Mouse (Mus musculus) bone marrow macrophage, adult 2 months (primary cell): Measurements from ENCODE around the gene Cnn2. TPM values are rescaled to one million over a fixed set of nuclear protein-coding genes. Genes with fewer than 3 reads are reported as not detected.
"Not testable (repeated sequence)": the region's sequence is repeated elsewhere in the genome, so short reads cannot be mapped to it uniquely, and the experiment has no call there.

ENCODE experiments used
- H3K27ac ChIP-seq: 2 replicates; pipeline ENCODE4 v1.5.1; 2012; ENCODE audit warnings: low read depth, low read length; ENCODE audit not compliant: insufficient read depth
- H3K4me1 ChIP-seq: 2 replicates; pipeline ENCODE4 v1.6.1; 2012; ENCODE audit warnings: low read length; ENCODE audit not compliant: control insufficient read depth, insufficient read depth
- H3K4me3 ChIP-seq: 2 replicates; pipeline ENCODE4 v1.5.1; 2012; ENCODE audit warnings: mild to moderate bottlenecking, low read length, moderate library complexity; ENCODE audit not compliant: insufficient read depth
- CTCF ChIP-seq: IDR thresholded peaks from 2 replicates; pipeline ENCODE4 v1.5.1; 2012; ENCODE audit warnings: low read depth, mild to moderate bottlenecking, low read length, moderate library complexity
- POLR2A ChIP-seq: IDR thresholded peaks from 2 replicates; pipeline ENCODE4 v1.6.1; 2012; ENCODE audit warnings: mild to moderate bottlenecking, low read depth, low read length, borderline replicate concordance
- polyA plus RNA-seq: library from polyadenylated mRNA; stranded (reverse); fragments of >200 nt; gene quantifications from 2 replicates; pipeline ENCODE4 v1.2.4, GENCODE M21; 2012; ENCODE audit not compliant: missing spikeins, insufficient read depth, insufficient read length

The Cnn2 gene
- polyA plus RNA-seq, 1 experiment = 41.5 TPM

DNA sequence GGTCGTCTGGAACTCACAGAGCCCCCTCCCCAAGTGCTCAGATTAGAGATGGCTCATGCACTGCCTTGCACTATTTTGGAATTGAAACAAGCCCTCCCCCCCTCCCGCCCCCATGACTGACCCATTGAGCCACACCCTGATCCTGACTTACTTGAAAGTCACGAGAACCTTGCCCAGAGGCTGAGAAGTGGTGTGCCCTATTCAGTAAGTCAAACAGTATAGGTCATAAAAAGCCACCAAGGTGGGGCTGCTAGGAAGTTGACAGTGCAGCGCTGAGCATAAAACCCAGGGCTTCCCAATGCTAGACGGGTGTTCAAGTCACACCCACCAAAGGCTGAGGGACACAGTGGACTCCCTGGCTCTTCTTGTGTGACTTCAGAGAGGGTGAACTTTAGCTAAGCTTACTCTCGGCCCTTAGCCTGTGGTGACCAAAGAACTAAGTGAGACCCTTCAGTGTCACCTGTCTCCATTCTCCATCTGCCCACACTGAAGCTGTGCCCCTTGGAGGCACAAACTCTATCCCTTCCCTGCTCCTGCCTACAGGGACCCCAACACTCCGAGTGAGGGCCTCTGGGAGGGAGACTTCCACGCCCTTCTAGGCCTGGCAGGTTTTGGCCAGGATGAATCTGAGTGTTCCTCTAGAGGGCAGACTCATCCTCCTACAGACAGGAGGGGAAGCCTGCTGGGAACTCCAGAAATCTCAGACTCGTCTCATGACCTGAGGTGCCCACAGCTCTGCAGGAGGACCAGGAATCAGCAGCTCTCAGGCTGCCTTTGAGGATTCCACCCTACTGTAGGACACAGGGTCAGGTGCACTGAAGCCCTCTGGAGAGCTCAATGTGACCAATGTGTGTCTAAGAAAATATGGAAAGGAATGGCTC lies 45.4 kb downstream of the Cnn2 start:
- no peak for TF ChIP-seq POLR2A
- 0 out of 2 replicates have a peak, but pooled peaks have one; percentile 15 for TF ChIP-seq CTCF
- peak overlapping the region; percentile 91 for H3K27ac ChIP-seq
- peak overlapping the region; percentile 7; the same call in 1 of the 2 replicates for H3K4me3 ChIP-seq
- H3K4me1 ChIP-seq = peaks cover 37% of the 10 kb centered on the region

DNA sequence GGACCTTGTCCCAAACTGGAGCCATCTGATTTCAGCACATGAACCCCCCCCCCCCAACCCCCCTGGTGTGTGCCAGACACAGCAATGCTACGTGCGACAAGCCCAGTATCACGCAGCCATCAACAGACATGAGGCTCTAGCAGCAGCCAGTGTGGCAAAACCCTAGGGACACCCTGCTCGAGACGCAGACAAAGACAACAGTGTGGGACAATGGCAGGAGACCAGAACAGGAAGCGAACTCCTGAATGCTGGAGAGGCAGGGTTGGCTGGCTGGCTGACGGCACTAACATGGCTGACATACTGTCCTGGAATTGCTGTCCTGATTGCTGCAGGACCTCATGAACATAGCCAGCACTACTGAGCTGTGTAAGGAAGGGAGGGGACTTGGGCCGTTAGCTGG lies 46.8 kb downstream of the Cnn2 start:
- TF ChIP-seq CTCF = no peak
- no peak for TF ChIP-seq POLR2A
- Histone ChIP-seq H3K27ac (no peak overlapping the region), H3K4me3 (no peak overlapping the region), H3K4me1 (peaks cover 40% of the 10 kb centered on the region)

GRCm38 (mm10) chr10:80035686-80036085 lies 47.3 kb downstream of the Cnn2 start:
- Histone ChIP-seq H3K4me3 (no peak overlapping the region), H3K27ac (no peak overlapping the region), H3K4me1 (peaks cover 40% of the 10 kb centered on the region)
- TF ChIP-seq CTCF = no peak
- TF ChIP-seq POLR2A = no peak

DNA sequence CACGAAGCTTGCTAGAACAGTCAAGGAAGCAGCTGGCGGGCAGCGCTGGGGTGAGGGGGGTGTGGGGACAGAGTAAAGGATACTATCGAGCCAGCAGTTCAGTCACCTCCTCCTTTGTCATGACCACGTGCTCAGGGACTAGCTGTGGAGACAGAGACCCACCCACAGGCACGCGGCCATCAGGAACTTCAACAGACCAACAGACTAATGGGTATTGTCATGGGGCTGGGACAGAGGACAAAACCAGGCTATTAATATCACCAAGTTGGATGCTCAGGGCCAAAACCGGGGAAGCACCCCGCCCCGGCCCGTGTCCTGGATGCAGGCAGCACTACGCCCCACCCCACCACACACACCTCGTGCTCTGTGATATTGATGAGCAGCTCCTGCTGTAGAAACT lies 48.4 kb downstream of the Cnn2 start:
- H3K4me1 ChIP-seq = peaks cover 35% of the 10 kb centered on the region
- TF ChIP-seq CTCF = no peak
- TF ChIP-seq POLR2A = no peak
- no peak overlapping the region for H3K4me3 ChIP-seq
- H3K27ac ChIP-seq = no peak overlapping the region

DNA sequence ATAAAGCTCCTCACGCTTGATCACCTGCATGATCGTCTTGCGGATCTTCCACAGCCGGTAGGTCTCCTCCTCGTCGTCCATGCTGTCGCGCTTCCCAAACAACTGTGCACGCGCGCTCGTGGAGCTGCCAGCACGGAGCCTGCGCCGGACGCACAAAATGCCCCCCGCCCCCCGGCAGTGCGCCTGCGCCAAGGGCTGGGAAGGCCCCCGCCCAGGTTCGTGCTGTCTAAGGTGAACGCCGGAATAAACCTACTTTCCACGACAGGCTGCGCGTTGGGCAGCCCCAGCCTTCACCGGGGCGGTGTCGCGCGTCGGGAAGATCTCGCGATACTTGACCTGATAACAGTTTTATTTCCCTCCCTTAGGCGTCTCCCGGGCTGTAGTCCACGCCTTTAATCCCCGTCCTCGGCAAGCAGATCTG lies 51.2 kb downstream of the Cnn2 start, which contains the start of gene Polr2e:
Gene Polr2e, minus strand, starts transcription at position 237 of the 421 bp plus-strand sequence.
- peaks cover 13% of the 10 kb centered on the region for H3K4me1 ChIP-seq
- H3K4me3 ChIP-seq = peak within 1 kb of the TSS; percentile 95
- H3K27ac ChIP-seq = peak within 1 kb of the TSS; percentile 24
- TF ChIP-seq CTCF (no peak), POLR2A (no peak)

DNA sequence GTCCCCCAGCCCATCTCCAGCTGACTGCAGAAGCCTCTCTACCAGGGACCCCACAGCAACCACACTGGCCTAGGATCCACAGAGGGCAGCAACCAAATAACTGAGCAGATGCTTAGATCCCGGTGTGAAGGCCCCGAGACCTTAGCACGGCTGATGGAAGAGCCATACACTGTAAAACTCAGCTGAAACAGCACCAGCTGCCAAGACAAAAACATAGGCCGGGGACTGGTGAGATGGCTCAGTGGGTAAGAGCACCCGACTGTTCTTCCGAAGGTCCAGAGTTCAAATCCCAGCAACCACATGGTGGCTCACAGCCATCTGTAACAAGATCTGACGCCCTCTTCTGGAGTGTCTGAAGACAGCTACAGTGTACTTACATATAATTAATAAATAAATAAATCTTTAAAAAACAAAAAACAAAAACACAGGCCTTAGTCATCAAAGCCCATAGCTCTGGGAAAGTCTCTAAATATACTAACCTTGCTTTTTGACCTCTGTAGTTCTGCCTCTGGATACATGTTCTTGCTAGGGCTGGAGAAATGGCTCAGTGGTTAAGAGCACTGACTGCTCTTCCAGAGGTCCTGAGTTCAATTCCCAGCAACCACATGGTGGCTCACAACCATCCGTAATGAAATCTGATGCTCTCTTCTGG lies 53.2 kb downstream of the Cnn2 start:
- not testable (repeated sequence) for H3K27ac ChIP-seq, H3K4me1 ChIP-seq, H3K4me3 ChIP-seq

DNA sequence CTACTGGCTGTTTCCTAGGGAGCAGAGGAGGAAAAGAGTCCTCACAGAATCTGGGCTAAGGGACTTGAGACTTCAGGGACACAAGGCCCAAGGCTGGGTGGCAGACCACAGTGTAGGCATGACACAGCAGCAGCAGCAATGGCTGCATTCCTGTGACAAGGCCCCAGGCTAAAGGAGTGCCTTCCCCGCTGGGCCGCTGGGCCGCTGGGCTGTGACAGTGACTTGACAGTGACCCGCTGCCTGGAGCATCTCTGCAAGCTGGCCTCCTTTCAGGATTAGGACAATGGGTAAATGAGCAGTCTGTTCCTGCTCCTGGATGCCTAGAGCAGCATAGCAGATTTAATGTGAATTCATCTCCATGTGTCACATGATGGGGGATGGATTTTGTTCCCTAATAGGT lies 55.7 kb downstream of the Cnn2 start:
- TF ChIP-seq CTCF (no peak), POLR2A (no peak)
- H3K4me1 ChIP-seq = 0 out of 2 replicates have a peak, but pooled peaks cover 6% of the 10 kb centered on the region
- H3K4me3 ChIP-seq = no peak overlapping the region
- no peak overlapping the region for H3K27ac ChIP-seq

DNA sequence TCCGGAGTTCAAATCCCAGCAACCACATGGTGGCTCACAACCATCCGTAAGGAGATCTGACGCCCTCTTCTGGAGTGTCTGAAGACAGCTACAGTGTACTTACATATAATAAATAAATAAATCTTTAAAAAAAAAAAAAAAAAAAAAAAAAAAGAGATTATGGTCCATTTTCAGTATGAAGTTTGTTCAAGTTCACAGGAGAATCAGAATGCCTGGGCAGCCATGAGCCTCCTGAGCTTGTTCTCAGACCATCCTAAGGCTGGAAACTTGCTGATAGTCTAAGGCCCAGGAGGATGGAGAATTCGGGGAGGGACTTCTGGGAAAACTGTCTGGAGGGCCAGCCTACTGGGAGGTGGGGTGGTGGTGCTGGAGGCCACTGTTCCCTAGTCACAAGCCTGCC lies 57.0 kb downstream of the Cnn2 start:
- not testable (repeated sequence) for H3K4me1 ChIP-seq, H3K27ac ChIP-seq, H3K4me3 ChIP-seq

Other genes starting within 250 kb of the Cnn2 start
- 18.8 and 19.8 TPM in 2 replicates for gene Polrmt, start 242.0 kb upstream of the Cnn2 start, polyA plus RNA-seq
- gene Fgf22, start 233.5 kb upstream of the Cnn2 start, polyA plus RNA-seq = not detected in 2 replicates
- 23.3 and 27.6 TPM in 2 replicates for gene Rnf126, start 221.6 kb upstream of the Cnn2 start, polyA plus RNA-seq
- gene Fstl3, start 211.3 kb upstream of the Cnn2 start, polyA plus RNA-seq = 1.0 and 1.1 TPM in 2 replicates
- gene Prss57, start 197.6 kb upstream of the Cnn2 start, polyA plus RNA-seq = not detected in 2 replicates
- gene Palm, start 195.0 kb upstream of the Cnn2 start, polyA plus RNA-seq = 2.9 and 3.4 TPM in 2 replicates
- gene Misp, start 167.6 kb upstream of the Cnn2 start, polyA plus RNA-seq = 0.91 TPM in 1 of 2 replicates, not detected in the other
- gene Ptbp1, start 134.2 kb upstream of the Cnn2 start, polyA plus RNA-seq = 129 and 141 TPM in 2 replicates
- not detected in 2 replicates for gene Prtn3, start 114.1 kb upstream of the Cnn2 start, polyA plus RNA-seq
- gene Plppr3, start 114.0 kb upstream of the Cnn2 start, polyA plus RNA-seq = not detected in 2 replicates
- gene Elane, start 102.3 kb upstream of the Cnn2 start, polyA plus RNA-seq = 0.75 TPM in 1 of 2 replicates, not detected in the other
- gene Cfd, start 97.7 kb upstream of the Cnn2 start, polyA plus RNA-seq = 1.3 TPM in 1 of 2 replicates, not detected in the other
- gene Med16, start 79.7 kb upstream of the Cnn2 start, polyA plus RNA-seq = 14.6 and 19.3 TPM in 2 replicates
- gene Gm26602, start 77.7 kb upstream of the Cnn2 start, polyA plus RNA-seq = not detected in 2 replicates
- 0.67 and 0.71 TPM in 2 replicates for gene Kiss1r, start 71.6 kb upstream of the Cnn2 start, polyA plus RNA-seq
- 87.2 and 90.4 TPM in 2 replicates for gene R3hdm4, start 67.4 kb upstream of the Cnn2 start, polyA plus RNA-seq
- gene Arid3a, start 61.5 kb upstream of the Cnn2 start, polyA plus RNA-seq = 15.4 and 17.8 TPM in 2 replicates
- 32.2 and 35.8 TPM in 2 replicates for gene Wdr18, start 28.4 kb upstream of the Cnn2 start, polyA plus RNA-seq
- gene Grin3b, start 17.9 kb upstream of the Cnn2 start, polyA plus RNA-seq = 0.65 and 0.91 TPM in 2 replicates
- 86.5 and 101 TPM in 2 replicates for gene Tmem259, start 4.3 kb upstream of the Cnn2 start, polyA plus RNA-seq
- 24.6 and 27.5 TPM in 2 replicates for gene Abca7, start 7.9 kb downstream of the Cnn2 start, polyA plus RNA-seq
- 218 TPM in 2 replicates for gene Arhgap45, start 28.1 kb downstream of the Cnn2 start, polyA plus RNA-seq
- 53.0 and 55.5 TPM in 2 replicates for gene Polr2e, start 51.2 kb downstream of the Cnn2 start, polyA plus RNA-seq
- 311 and 322 TPM in 2 replicates for gene Gpx4, start 58.6 kb downstream of the Cnn2 start, polyA plus RNA-seq
- gene Sbno2, start 117.0 kb downstream of the Cnn2 start, polyA plus RNA-seq = 54.5 and 55.8 TPM in 2 replicates
- 104 TPM in 2 replicates for gene Stk11, start 127.2 kb downstream of the Cnn2 start, polyA plus RNA-seq
- 198 TPM in 2 replicates for gene Atp5d, start 150.0 kb downstream of the Cnn2 start, polyA plus RNA-seq
- 2.0 and 2.9 TPM in 2 replicates for gene Cbarp, start 152.3 kb downstream of the Cnn2 start, polyA plus RNA-seq
- gene Midn, start 159.7 kb downstream of the Cnn2 start, polyA plus RNA-seq = 32.9 and 40.5 TPM in 2 replicates
- gene Cirbp, start 177.4 kb downstream of the Cnn2 start, polyA plus RNA-seq = 48.0 and 49.8 TPM in 2 replicates
- gene 1600002K03Rik, start 184.4 kb downstream of the Cnn2 start, polyA plus RNA-seq = 22.7 and 23.9 TPM in 2 replicates
- gene Efna2, start 190.9 kb downstream of the Cnn2 start, polyA plus RNA-seq = 0.51 and 1.0 TPM in 2 replicates
- 27.2 and 36.2 TPM in 2 replicates for gene Mum1, start 237.8 kb downstream of the Cnn2 start, polyA plus RNA-seq